Mouse (Mus musculus) cortical plate, adult 2 months (tissue): ENCODE results near the gene Sh3gl1. TPM values are rescaled to one million over a fixed set of nuclear protein-coding genes. Genes with fewer than 3 reads are reported as not detected.

Experiments used
- H3K27ac ChIP-seq: fragments of 200-500 bp; 2 replicates; pipeline ENCODE4 v1.5.1; 2012; ENCODE audit warnings: low read length, control low read depth, inconsistent platforms; ENCODE audit not compliant: insufficient read depth
- H3K4me1 ChIP-seq: fragments of 200-500 bp; 2 replicates; pipeline ENCODE4 v1.6.1; 2011; ENCODE audit warnings: low read length; ENCODE audit not compliant: control insufficient read depth, insufficient read depth
- H3K4me3 ChIP-seq: fragments of 200-500 bp; 2 replicates; pipeline ENCODE4 v1.5.1; 2011; ENCODE audit warnings: mild to moderate bottlenecking, low read length, control low read depth; ENCODE audit not compliant: insufficient read depth
- CTCF ChIP-seq: fragments of 200-500 bp; IDR thresholded peaks from 2 replicates; pipeline ENCODE4 v1.5.1; 2011; ENCODE audit warnings: mild to moderate bottlenecking, control low read depth, low read length; ENCODE audit not compliant: insufficient read depth; ENCODE audit errors: extremely low read depth
- POLR2A ChIP-seq: fragments of 200-500 bp; IDR thresholded peaks from 2 replicates; pipeline ENCODE4 v1.6.1; 2011; ENCODE audit warnings: mild to moderate bottlenecking, low read length, control low read depth; ENCODE audit not compliant: insufficient read depth; ENCODE audit errors: extremely low read depth
- polyA plus RNA-seq: library from polyadenylated mRNA; depleted of rRNA; stranded (reverse); fragments of >200 nt; gene quantifications from 2 replicates; pipeline ENCODE4 v1.2.3, GENCODE M21; 2012

Sh3gl1 gene
- polyA plus RNA-seq, 1 experiment, result 56.5 TPM

- TF ChIP-seq POLR2A, result no peak
- no peak for TF ChIP-seq CTCF
- Histone ChIP-seq H3K4me1 (peaks cover 19% of the 10 kb centered on the region), H3K4me3 (no peak overlapping the region), H3K27ac (peak overlapping the region; percentile 43; the same call in 1 of the 2 replicates)
These were observed 5.5 kb downstream of the Sh3gl1 start for GRCm38 (mm10) chr17:56030919-56031318.

- no peak overlapping the region for H3K4me3 ChIP-seq
- peaks cover 19% of the 10 kb centered on the region for H3K4me1 ChIP-seq
- peak overlapping the region; percentile 43; the same call in 1 of the 2 replicates for H3K27ac ChIP-seq
- TF ChIP-seq CTCF, result no peak
- no peak for TF ChIP-seq POLR2A
These were observed 6.1 kb downstream of the Sh3gl1 start for GRCm38 (mm10) chr17:56030238-56030870.

GRCm38 (mm10) chr17:56027801-56028441 lies 8.5 kb downstream of the Sh3gl1 start:
- no peak overlapping the region for H3K4me3 ChIP-seq
- H3K27ac ChIP-seq, result no peak overlapping the region
- TF ChIP-seq CTCF (no peak), POLR2A (no peak)
- peaks cover 25% of the 10 kb centered on the region for H3K4me1 ChIP-seq

GRCm38 (mm10) chr17:56026881-56027280 lies 9.6 kb downstream of the Sh3gl1 start:
- no peak for TF ChIP-seq POLR2A
- Histone ChIP-seq H3K27ac (no peak overlapping the region), H3K4me3 (no peak overlapping the region), H3K4me1 (peaks cover 28% of the 10 kb centered on the region)

GRCm38 (mm10) chr17:56026303-56026702 lies 10.1 kb downstream of the Sh3gl1 start:
- no peak overlapping the region for H3K4me3 ChIP-seq
- no peak overlapping the region for H3K27ac ChIP-seq
- peaks cover 32% of the 10 kb centered on the region for H3K4me1 ChIP-seq
- no peak for TF ChIP-seq CTCF

- H3K4me1 ChIP-seq, result peaks cover 27% of the 10 kb centered on the region
- no peak overlapping the region for H3K4me3 ChIP-seq
- TF ChIP-seq POLR2A (no peak), CTCF (no peak)
- no peak overlapping the region for H3K27ac ChIP-seq
These were observed 11.5 kb downstream of the Sh3gl1 start for GRCm38 (mm10) chr17:56024931-56025330.

- Histone ChIP-seq H3K27ac (no peak overlapping the region), H3K4me3 (no peak overlapping the region), H3K4me1 (peaks cover 26% of the 10 kb centered on the region)
- TF ChIP-seq POLR2A (no peak), CTCF (no peak)
These were observed 12.0 kb downstream of the Sh3gl1 start for GRCm38 (mm10) chr17:56024476-56024875.

- H3K27ac ChIP-seq, result peak overlapping the region; percentile 35
- TF ChIP-seq CTCF (no peak), POLR2A (no peak)
- H3K4me3 ChIP-seq, result no peak overlapping the region
- peaks cover 25% of the 10 kb centered on the region for H3K4me1 ChIP-seq
These were observed 13.0 kb downstream of the Sh3gl1 start for GRCm38 (mm10) chr17:56023386-56023785.

GRCm38 (mm10) chr17:56022989-56023290 lies 13.5 kb downstream of the Sh3gl1 start:
- H3K4me3 ChIP-seq, result no peak overlapping the region
- H3K4me1 ChIP-seq, result peaks cover 23% of the 10 kb centered on the region
- TF ChIP-seq POLR2A, result no peak
- no peak for TF ChIP-seq CTCF
- H3K27ac ChIP-seq, result peak overlapping the region; percentile 35; the same call in 1 of the 2 replicates

GRCm38 (mm10) chr17:56022131-56022988 lies 14.1 kb downstream of the Sh3gl1 start:
- TF ChIP-seq POLR2A (no peak), CTCF (no peak)
- H3K4me3 ChIP-seq, result no peak overlapping the region
- H3K27ac ChIP-seq, result peak overlapping the region; percentile 24; the same call in 1 of the 2 replicates
- peaks cover 23% of the 10 kb centered on the region for H3K4me1 ChIP-seq
